Mouse (Mus musculus) small intestine, adult 2 months (tissue): ENCODE data around the gene Ccdc88c.

Source experiments
- CTCF ChIP-seq: fragments of 200-500 bp; IDR thresholded peaks from 2 replicates; pipeline ENCODE4 v1.5.1; 2012; ENCODE audit warnings: low read depth, mild to moderate bottlenecking, control low read depth, inconsistent platforms, low read length, moderate library complexity, mixed read lengths; ENCODE audit not compliant: insufficient replicate concordance, insufficient read length; ENCODE audit errors: extremely low read depth
- POLR2A ChIP-seq: fragments of 200-500 bp; IDR thresholded peaks from 2 replicates; pipeline ENCODE4 v1.6.1; 2012; ENCODE audit warnings: low read depth, mild to moderate bottlenecking, control low read depth, inconsistent platforms, low read length, moderate library complexity

- TF ChIP-seq CTCF (no peak), POLR2A (no peak)
These were observed 166.6 kb downstream of the Ccdc88c start for GRCm38 (mm10) chr12:100862272-100862671.
